Mouse (Mus musculus) cortical plate, adult 2 months (tissue): ENCODE data around the gene Smad3.

Experiments
- CTCF ChIP-seq: fragments of 200-500 bp; IDR thresholded peaks from 2 replicates; pipeline ENCODE4 v1.5.1; 2011; ENCODE audit warnings: mild to moderate bottlenecking, control low read depth, low read length; ENCODE audit not compliant: insufficient read depth; ENCODE audit errors: extremely low read depth
- POLR2A ChIP-seq: fragments of 200-500 bp; IDR thresholded peaks from 2 replicates; pipeline ENCODE4 v1.6.1; 2011; ENCODE audit warnings: mild to moderate bottlenecking, low read length, control low read depth; ENCODE audit not compliant: insufficient read depth; ENCODE audit errors: extremely low read depth

GRCm38 (mm10) chr9:63718735-63719358, 38.9 kb downstream of the Smad3 start:
- TF ChIP-seq CTCF: no peak
- no peak for TF ChIP-seq POLR2A
